Mouse (Mus musculus): Measurements from ENCODE around the gene Sox30. TPM values are rescaled to one million over a fixed set of nuclear protein-coding genes. Genes with fewer than 3 reads are reported as not detected.

Sox30 gene
- total RNA-seq, 2 experiments from 2014 or later = 0.12 to 0.25 TPM

- TF ChIP-seq CTCF (IDR thresholded peaks at IDR 0.05) = peak; percentile 37
- Histone ChIP-seq H3K4me3 (no peak overlapping the region), H3K27ac (no peak overlapping the region)
- intact Hi-C loops (cut with DNase I) = loop anchor here (5.0 kb wide), 1 partner anchor 113 kb away; no protein-coding TSS in a partner anchor
- no peak for DNase-seq (ENCODE audit: extremely low spot score in 1 of 2, low spot score in 2 of 2)
Observed at GRCm38 (mm10) chr11:46059887-46060650, 80.0 kb downstream of the Sox30 start.

GRCm38 (mm10) chr11:46060651-46061020, 80.5 kb downstream of the Sox30 start:
- Histone ChIP-seq H3K27ac (no peak overlapping the region), H3K4me3 (no peak overlapping the region)
- no peak for DNase-seq (ENCODE audit: extremely low spot score in 1 of 2, low spot score in 2 of 2)
- no peak for TF ChIP-seq CTCF (IDR thresholded peaks at IDR 0.05)
- intact Hi-C loops (cut with DNase I) = no loop called here

GRCm38 (mm10) chr11:46061776-46062445, 81.8 kb downstream of the Sox30 start:
- intact Hi-C loops (cut with DNase I) = no loop called here
- Histone ChIP-seq H3K4me3 (no peak overlapping the region), H3K27ac (peak overlapping the region; percentile 53)
- DNase-seq (ENCODE audit: extremely low spot score in 1 of 2, low spot score in 2 of 2) = no peak
- no peak for TF ChIP-seq CTCF (IDR thresholded peaks at IDR 0.05)

- DNase-seq (ENCODE audit: extremely low spot score in 1 of 2, low spot score in 2 of 2) = no peak
- no peak overlapping the region for H3K4me3 ChIP-seq
- no peak for TF ChIP-seq CTCF (IDR thresholded peaks at IDR 0.05)
- intact Hi-C loops (cut with DNase I) = no loop called here
- peak overlapping the region; percentile 71 for H3K27ac ChIP-seq
Observed at GRCm38 (mm10) chr11:46062569-46062968, 82.5 kb downstream of the Sox30 start.

- Histone ChIP-seq H3K4me3 (no peak overlapping the region), H3K27ac (peak overlapping the region; percentile 71)
- intact Hi-C loops (cut with DNase I) = no loop called here
- no peak for DNase-seq (ENCODE audit: extremely low spot score in 1 of 2, low spot score in 2 of 2)
- peak; percentile 8; the same call in 1 of the 2 replicates for TF ChIP-seq CTCF (IDR thresholded peaks at IDR 0.05)
Observed at GRCm38 (mm10) chr11:46062993-46063731, 83.1 kb downstream of the Sox30 start.

GRCm38 (mm10) chr11:46064767-46065166, 84.7 kb downstream of the Sox30 start:
- TF ChIP-seq CTCF (IDR thresholded peaks at IDR 0.05) = no peak
- intact Hi-C loops (cut with DNase I) = no loop called here

GRCm38 (mm10) chr11:46065201-46066011, 85.3 kb downstream of the Sox30 start:
- no peak for TF ChIP-seq CTCF (IDR thresholded peaks at IDR 0.05)
- intact Hi-C loops (cut with DNase I) = no loop called here
- no peak for DNase-seq (ENCODE audit: extremely low spot score in 1 of 2, low spot score in 2 of 2)
- peak overlapping the region; percentile 56 for H3K27ac ChIP-seq
- no peak overlapping the region for H3K4me3 ChIP-seq

More at GRCm38 (mm10) chr11:46064767-46065166, 84.7 kb downstream of the Sox30 start:
- 0 out of 2 replicates have a peak overlapping the region, but pooled peaks have one; percentile 36 for H3K27ac ChIP-seq
- no peak for DNase-seq (ENCODE audit: extremely low spot score in 1 of 2, low spot score in 2 of 2)
- H3K4me3 ChIP-seq = no peak overlapping the region

Other genes with a start within 250 kb of the Sox30 start
- 10 to 100 TPM; 52.5 to 53.4 TPM for gene Clint1, start 128.3 kb upstream of the Sox30 start, total RNA-seq (2021)
- 10 to 100 TPM; 25.4 to 26.6 TPM for gene Lsm11, start 35.4 kb upstream of the Sox30 start, total RNA-seq (2021)
- gene Thg1l, start 24.8 kb upstream of the Sox30 start, total RNA-seq (2021) = 10 to 100 TPM; 10.4 to 12.2 TPM
- 1 to 10 TPM; 2.7 to 3.8 TPM for gene Gm12166, start 72.0 kb downstream of the Sox30 start, total RNA-seq (2021)
- gene Adam19, start 75.7 kb downstream of the Sox30 start, total RNA-seq (2021) = 10 to 100 TPM; 19.1 to 19.8 TPM
- 1 to 10 TPM; 1.2 to 1.4 TPM for gene Nipal4, start 186.2 kb downstream of the Sox30 start, total RNA-seq (2021)